Mouse (Mus musculus): Measurements from ENCODE around the gene March5.
A peak's percentile ranks its signal among the peaks of the same experiment; 100 is the strongest.

The March5 gene

GRCm38 (mm10) chr19:37263943-37264897 is 56.9 kb downstream of the March5 start:
- DNase-seq, result no peak

- peak; percentile 66 to 70 for DNase-seq
Observed at GRCm38 (mm10) chr19:37265333-37266103, 58.2 kb downstream of the March5 start.

- DNase-seq, result no peak
Observed at GRCm38 (mm10) chr19:37269106-37269505, 61.8 kb downstream of the March5 start.

Data from thymus, postnatal 36 days (tissue).